In genomic region chr13:52505683-52506285, GRCm38 (mm10) we compare ENCODE assay signal across 8 mouse cellular contexts. TPM values are rescaled to one million over a fixed set of nuclear protein-coding genes. Genes with fewer than 3 reads are reported as not detected.
DNase-seq lines count a peak whose midpoint lies in the region; TF ChIP-seq lines count a peak whose summit lies in the region.
"Not testable (repeated sequence)": the region's sequence is repeated elsewhere in the genome, so short reads cannot be mapped to it uniquely, and the experiment has no call there.
"Had no signal": no experiment of that assay in that cellular context is flagged by ENCODE, and none has a peak within 500 bp of the region (broad histone marks: within the 10 kb centered on the region; RNA-seq: fewer than 3 reads in every experiment).

No protein-coding gene starts in this region.

- not testable (repeated sequence) for H3K4me3 ChIP-seq in MEL (ENCODE audit: control insufficient read depth in 1 of 2, insufficient read depth in 1 of 2, low read depth in 2 of 2, low read length in 2 of 2); cerebellum, adult 2 months (replicated peaks; ENCODE audit: insufficient read depth, low read depth, low read length)

- 12% methylated on average over 5 of the region's 5 CpGs for WGBS in cerebellum, adult 2 months

- TF ChIP-seq CTCF in MEL (IDR thresholded peaks at IDR 0.05 in 2 of 3, conservative IDR thresholded peaks at IDR 0.05 in 1 of 3; ENCODE audit: control insufficient read depth in 1 of 3, insufficient read depth in 1 of 3, low read depth in 2 of 3, low read length in 3 of 3, poor library complexity in 1 of 3, severe bottlenecking in 1 of 3); cerebellum, adult 2 months (IDR thresholded peaks at IDR 0.05; ENCODE audit: borderline replicate concordance, insufficient read depth, low read depth, low read length): not testable (repeated sequence)

- not testable (repeated sequence) for H3K4me1 ChIP-seq in MEL (ENCODE audit: control insufficient read depth in 1 of 2, insufficient read depth in 2 of 2, low read length in 2 of 2)
- H3K4me1 ChIP-seq in cerebellum, adult 2 months (ENCODE audit: control insufficient read depth, insufficient read depth, low read length): peaks cover 37% of the 10 kb centered on the region

- H3K79me2 ChIP-seq in MEL (ENCODE audit: control insufficient read depth, insufficient read depth, low read length, poor library complexity): not testable (repeated sequence)

- H3K27ac ChIP-seq in MEL (ENCODE audit: control insufficient read depth, low read depth, low read length); cerebellum, adult 2 months (ENCODE audit: insufficient read depth, low read length): not testable (repeated sequence)

- not testable (repeated sequence) for TF ChIP-seq EP300 in MEL (IDR thresholded peaks at IDR 0.05; ENCODE audit: low read depth in 1 of 2, low read length in 2 of 2)

- not testable (repeated sequence) for H3K9ac ChIP-seq in MEL (ENCODE audit: control insufficient read depth, low read depth, low read length, poor library complexity, severe bottlenecking)

- not testable (repeated sequence) for TF ChIP-seq POLR2A in MEL (IDR thresholded peaks at IDR 0.05; ENCODE audit: control insufficient read depth in 1 of 2, insufficient read depth in 1 of 2, low read depth in 1 of 2, low read length in 2 of 2, poor library complexity in 1 of 2); cerebellum, adult 2 months (IDR thresholded peaks at IDR 0.05; ENCODE audit: borderline replicate concordance, insufficient read depth, low read length)

- intact Hi-C loops in left cerebral cortex, postnatal 4 days (cut with DNase I): not testable (repeated sequence)

- H3K36me3 ChIP-seq in MEL (ENCODE audit: control insufficient read depth in 1 of 2, insufficient read depth in 2 of 2, low read length in 2 of 2): not testable (repeated sequence)

- H3K27me3 ChIP-seq in MEL (ENCODE audit: control insufficient read depth in 1 of 2, insufficient read depth in 2 of 2, low read length in 2 of 2); cerebellum, adult 2 months (ENCODE audit: control insufficient read depth, insufficient read depth, low read length): not testable (repeated sequence)

- H3K9me3 ChIP-seq in MEL (replicated peaks; ENCODE audit: insufficient read depth, low read length): not testable (repeated sequence)

- DNase-seq in MEL (ENCODE audit: low read depth, low spot score) (peak; percentile 5), adipocyte (ENCODE audit: low spot score) (peak; percentile 51)
- peak; percentile 63 to 68 for DNase-seq in cerebellum, adult 2 months
- DNase-seq in cerebellum, postnatal 36 days: peak; percentile 53 to 54
- peak; percentile 95 for DNase-seq in heart, adult 11 months
- peak; percentile 63 for DNase-seq in left cerebral cortex, postnatal 4 days

- not testable (repeated sequence) for TF ChIP-seq RAD21 in MEL (IDR thresholded peaks at IDR 0.05; ENCODE audit: low read depth, low read length)

TF ChIP-seq in MEL, 35 proteins besides CTCF, POLR2A, EP300 and RAD21:
- TF ChIP-seq TBP (IDR thresholded peaks at IDR 0.05; ENCODE audit: low read depth, low read length): peak; percentile 80

RNA-seq across cellular contexts. Expression of gene Diras2, which starts 25.3 kb away (rescaled TPM):
- total RNA-seq in MEL (2012; rRNA removed): not detected in 2 replicates
- not detected for polyA plus RNA-seq in MEL (2012; ENCODE audit: insufficient read depth in 1 of 2, insufficient read length in 2 of 2, low read depth in 1 of 2, low replicate concordance in 2 of 2, missing spikeins in 1 of 2)
- polyA plus RNA-seq in cerebellum, adult 2 months (2012; rRNA removed): 241 and 269 TPM in 2 replicates
- total RNA-seq in left cerebral cortex, postnatal 4 days (2021): 10 to 100 TPM; 77.9 to 80.1 TPM
- polyA plus RNA-seq: activated CD4-positive, CD25-positive, alpha-beta regulatory T cell, adult 4 months; Patski had no signal

Comparison
In these comparisons a context has a peak if more than half of its experiments do, and no peak if none do; other contexts are left out.
1. DNase-seq: peak in every context shown above with its lines; median percentile 95 in heart, adult 11 months; 66 in cerebellum, adult 2 months; 63 in left cerebral cortex, postnatal 4 days; 54 in cerebellum, postnatal 36 days; 51 in adipocyte; 5 in MEL.
2. RNA of gene Diras2, which starts 25.3 kb away (total RNA-seq): 77.9 to 80.1 TPM in left cerebral cortex, postnatal 4 days; not detected in MEL; every median in the first group is over 10 times any median in the second.